Mouse (Mus musculus) thymus, adult 2 months (tissue): ENCODE measurements around the gene Nphs1. TPM values are rescaled to one million over a fixed set of nuclear protein-coding genes. Genes with fewer than 3 reads are reported as not detected.

Experiments
- DNase-seq: peaks from one replicate; pipeline ENCODE4 v3.0.0; 2021
- H3K27ac ChIP-seq: fragments of 200-500 bp; 2 replicates; pipeline ENCODE4 v1.5.1; 2012; ENCODE audit warnings: low read length, control low read depth; ENCODE audit not compliant: control insufficient read depth, insufficient read depth
- H3K27me3 ChIP-seq: fragments of 200-500 bp; 2 replicates; pipeline ENCODE4 v1.6.1; 2012; ENCODE audit warnings: mild to moderate bottlenecking, low read length, moderate library complexity, mixed read lengths; ENCODE audit not compliant: control insufficient read depth, insufficient read depth
- H3K36me3 ChIP-seq: fragments of 200-500 bp; 2 replicates; pipeline ENCODE4 v1.6.1; 2012; ENCODE audit warnings: mild to moderate bottlenecking, low read length, moderate library complexity; ENCODE audit not compliant: control insufficient read depth, insufficient read depth
- H3K4me1 ChIP-seq: fragments of 200-500 bp; replicated peaks from 2 replicates; pipeline ENCODE4 v1.6.1; 2012; ENCODE audit warnings: low read length; ENCODE audit not compliant: control insufficient read depth, insufficient read depth
- H3K4me3 ChIP-seq: fragments of 200-500 bp; 2 replicates; pipeline ENCODE4 v1.5.1; 2012; ENCODE audit warnings: mild to moderate bottlenecking, low read length, control low read depth, moderate library complexity; ENCODE audit not compliant: control insufficient read depth, insufficient read depth
- CTCF ChIP-seq: fragments of 200-500 bp; IDR thresholded peaks from 2 replicates; pipeline ENCODE4 v1.5.1; 2012; ENCODE audit warnings: mild to moderate bottlenecking, control low read depth, low read length, moderate library complexity, borderline replicate concordance; ENCODE audit not compliant: control insufficient read depth, poor library complexity, insufficient read depth; ENCODE audit errors: extremely low read depth
- POLR2A ChIP-seq: fragments of 200-500 bp; IDR thresholded peaks from 2 replicates; pipeline ENCODE4 v1.6.1; 2012; ENCODE audit warnings: mild to moderate bottlenecking, low read length, control low read depth, moderate library complexity; ENCODE audit not compliant: control insufficient read depth, poor library complexity, insufficient read depth; ENCODE audit errors: extremely low read depth
- WGBS: fragments of 180-500 bp; shearing (Covaris S2); methylation state at CpG from one replicate; pipeline ENCODE4 v1.1.7; 2018; 5-methylcytosine and 5-hydroxymethylcytosine counted together
- polyA plus RNA-seq: library from polyadenylated mRNA; depleted of rRNA; stranded (reverse); fragments of >200 nt; gene quantifications from 2 replicates; pipeline ENCODE4 v1.2.3, GENCODE M21; 2012

Nphs1 gene
- polyA plus RNA-seq, 1 experiment = 0.19 TPM

DNA sequence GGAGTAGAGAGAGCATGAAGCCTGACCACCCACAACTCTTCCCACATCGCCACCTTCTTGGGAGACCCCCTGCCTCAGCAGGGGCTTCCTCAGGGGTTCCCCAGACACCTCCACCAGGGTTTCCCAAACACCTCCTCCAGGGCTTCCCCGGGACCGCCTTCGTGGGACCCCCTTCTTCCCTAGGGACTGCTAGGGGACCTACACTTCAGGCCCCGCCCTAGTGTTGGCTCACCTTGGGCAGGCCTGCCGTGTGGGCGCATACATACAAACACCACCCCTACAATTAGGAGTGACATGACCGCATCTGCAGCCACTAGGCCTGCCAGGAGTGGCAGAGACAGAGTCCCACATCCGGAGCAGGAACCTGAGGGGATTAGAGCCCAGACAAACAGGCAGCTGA, 40.3 kb upstream of the Nphs1 start:
- Histone ChIP-seq H3K36me3 (no peaks in the 10 kb centered on the region), H3K4me3 (no peak overlapping the region), H3K27me3 (no peaks in the 10 kb centered on the region), H3K4me1 (peaks cover 46% of the 10 kb centered on the region), H3K27ac (peak overlapping the region; percentile 95; the same call in 1 of the 2 replicates)
- WGBS = 6% methylated on average over 9 of the region's 9 CpGs
- peak; percentile 44 for DNase-seq
- TF ChIP-seq CTCF = no peak
- TF ChIP-seq POLR2A = no peak

DNA sequence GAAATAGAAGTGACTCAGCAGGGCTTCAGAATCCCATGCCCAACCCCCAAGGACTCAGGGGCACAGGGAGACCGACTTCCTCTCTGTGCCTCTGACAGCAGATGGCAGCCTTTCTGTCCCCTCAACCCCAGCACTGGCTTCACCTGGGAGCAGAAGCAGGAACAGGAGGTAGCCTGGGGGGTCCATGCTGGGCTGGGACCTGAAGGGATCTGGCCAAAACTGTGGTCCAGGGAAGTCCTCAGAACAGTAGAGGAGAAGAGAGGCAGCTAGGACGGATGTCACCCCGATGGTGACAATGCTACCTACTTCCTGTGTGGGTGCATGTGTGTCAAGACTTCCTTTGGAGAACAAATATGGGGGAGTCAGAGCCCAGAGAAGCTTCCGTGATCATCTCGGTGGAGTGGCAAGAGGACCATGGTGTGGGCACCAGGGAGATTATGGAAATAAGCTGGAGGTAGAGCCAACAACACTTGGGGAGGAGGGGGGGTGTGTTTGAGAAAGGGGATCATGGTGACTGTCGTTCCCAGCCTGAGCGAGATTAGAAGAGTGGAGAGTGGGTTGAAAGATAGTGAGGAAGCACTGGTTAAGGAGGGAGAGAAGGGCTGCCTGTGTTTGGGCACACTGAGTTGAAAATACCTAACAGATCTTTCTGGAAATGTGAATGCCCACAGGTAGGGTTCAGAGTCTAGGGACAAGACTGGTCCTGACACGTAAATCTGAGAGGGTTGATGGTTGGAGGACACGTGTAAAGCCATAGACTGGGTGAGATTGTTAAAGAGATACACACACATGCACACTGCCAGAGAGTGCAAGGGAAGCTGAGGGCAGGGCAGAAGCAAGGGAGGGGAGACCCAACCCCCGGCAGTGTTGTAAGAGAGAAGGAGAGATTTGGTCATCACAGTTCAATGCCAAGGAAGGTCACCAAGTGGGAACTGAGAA, 38.3 kb upstream of the Nphs1 start, which contains the start of gene Hcst:
Gene Hcst, minus strand, starts transcription at position 294 of the 939 bp plus-strand sequence.
- TF ChIP-seq POLR2A (0 out of 2 replicates have a peak, but pooled peaks have one; percentile 31), CTCF (peak; percentile 45; the same call in 1 of the 2 replicates)
- Histone ChIP-seq H3K4me3 (peak within 1 kb of the TSS; percentile 51), H3K4me1 (peaks cover 46% of the 10 kb centered on the region), H3K27me3 (no peaks in the 10 kb centered on the region), H3K36me3 (peaks cover 8% of the 10 kb centered on the region), H3K27ac (peak within 1 kb of the TSS; percentile 95)
- peak; percentile 67 for DNase-seq
- 7% methylated on average over 10 of the region's 10 CpGs for WGBS

DNA sequence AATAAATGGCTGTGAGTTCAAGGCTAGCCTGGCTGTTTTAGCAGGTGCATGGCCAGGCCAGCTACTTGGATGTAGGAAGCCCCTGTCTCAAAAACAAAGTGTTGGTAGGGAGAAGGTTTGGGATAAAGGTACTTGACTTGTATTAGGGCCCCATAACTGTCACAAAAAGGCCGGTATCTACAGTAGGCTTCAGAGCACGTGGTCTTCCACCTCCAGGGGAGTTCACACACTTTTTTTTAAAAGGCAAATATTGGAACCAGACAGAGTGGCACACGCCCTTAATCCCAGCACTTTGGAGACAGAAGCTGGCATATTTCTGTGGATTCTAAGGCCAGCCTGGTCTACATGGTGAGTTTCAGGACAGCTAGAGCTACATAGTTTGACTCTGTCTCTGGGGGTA, 37.4 kb upstream of the Nphs1 start:
- TF ChIP-seq POLR2A = no peak
- no peak for TF ChIP-seq CTCF
- no peaks in the 10 kb centered on the region for H3K27me3 ChIP-seq
- H3K4me3 ChIP-seq = no peak overlapping the region
- WGBS = 50% methylated on average over 3 of the region's 3 CpGs
- DNase-seq = no peak
- peak overlapping the region; percentile 95 for H3K27ac ChIP-seq
- peaks cover 46% of the 10 kb centered on the region for H3K4me1 ChIP-seq
- peaks cover 17% of the 10 kb centered on the region for H3K36me3 ChIP-seq

GRCm38 (mm10) chr7:30421175-30421889, 36.8 kb upstream of the Nphs1 start, which contains the start of gene Nfkbid:
TSS of gene Nfkbid (plus strand) at chr7:30421732.
- peak; percentile 37; the same call in 1 of the 2 replicates for TF ChIP-seq CTCF
- TF ChIP-seq POLR2A = peak; percentile 70; the same call in 1 of the 2 replicates
- DNase-seq = peak; percentile 94
- H3K27me3 ChIP-seq = no peaks in the 10 kb centered on the region
- peak within 1 kb of the TSS; percentile 97 for H3K27ac ChIP-seq
- 3% methylated on average over 31 of the region's 31 CpGs for WGBS
- peak within 1 kb of the TSS; percentile 82 for H3K4me3 ChIP-seq
- H3K4me1 ChIP-seq = peaks cover 43% of the 10 kb centered on the region
- H3K36me3 ChIP-seq = peaks cover 21% of the 10 kb centered on the region

GRCm38 (mm10) chr7:30421890-30422435, 36.2 kb upstream of the Nphs1 start:
- peak overlapping the region; percentile 97 for H3K27ac ChIP-seq
- H3K4me1 ChIP-seq = peaks cover 41% of the 10 kb centered on the region
- WGBS = under 1% methylated on average over 45 of the region's 45 CpGs

More at GRCm38 (mm10) chr7:30421890-30422435, 36.2 kb upstream of the Nphs1 start:
- H3K27me3 ChIP-seq = no peaks in the 10 kb centered on the region
- H3K36me3 ChIP-seq = peaks cover 27% of the 10 kb centered on the region
- peak overlapping the region; percentile 82 for H3K4me3 ChIP-seq
- TF ChIP-seq CTCF (peak; percentile 43; the same call in 1 of the 2 replicates), POLR2A (peak; percentile 69; the same call in 1 of the 2 replicates)
- peak; percentile 95 for DNase-seq
